Mouse (Mus musculus) brown adipose tissue, adult 24 weeks (tissue): Measurements from ENCODE around the gene Spon1. TPM values are rescaled to one million over a fixed set of nuclear protein-coding genes. Genes with fewer than 3 reads are reported as not detected.

Experiments used
- H3K27ac ChIP-seq: fragments of 200-500 bp; replicated peaks from 2 replicates; pipeline ENCODE4 v1.5.1; 2012; ENCODE audit warnings: low read depth, mild to moderate bottlenecking, low read length
- H3K4me1 ChIP-seq: fragments of 200-500 bp; 2 replicates; pipeline ENCODE4 v1.6.1; 2012; ENCODE audit warnings: low read length, mixed read lengths; ENCODE audit not compliant: control insufficient read depth, insufficient read depth, insufficient read length
- H3K4me3 ChIP-seq: fragments of 200-500 bp; 2 replicates; pipeline ENCODE4 v1.5.1; 2012; ENCODE audit warnings: low read depth, mild to moderate bottlenecking, low read length, moderate library complexity; ENCODE audit not compliant: insufficient read depth
- polyA plus RNA-seq: library from polyadenylated mRNA; stranded (reverse); fragments of >200 nt; gene quantifications from 2 replicates; pipeline ENCODE4 v1.2.4, GENCODE M21; 2012; ENCODE audit not compliant: missing spikeins, insufficient read depth, insufficient read length

Spon1 gene
- polyA plus RNA-seq, 1 experiment, result 0.87 TPM

- H3K27ac ChIP-seq, result no peak overlapping the region
- no peaks in the 10 kb centered on the region for H3K4me1 ChIP-seq
- no peak overlapping the region for H3K4me3 ChIP-seq
Measured at GRCm38 (mm10) chr7:114058166-114058565, 292.4 kb downstream of the Spon1 start.

GRCm38 (mm10) chr7:114058927-114059441, 293.2 kb downstream of the Spon1 start:
- no peak overlapping the region for H3K27ac ChIP-seq
- no peak overlapping the region for H3K4me3 ChIP-seq
- peaks cover 5% of the 10 kb centered on the region for H3K4me1 ChIP-seq

GRCm38 (mm10) chr7:114060445-114060844, 294.6 kb downstream of the Spon1 start:
- Histone ChIP-seq H3K27ac (no peak overlapping the region), H3K4me1 (peaks cover 6% of the 10 kb centered on the region), H3K4me3 (no peak overlapping the region)

GRCm38 (mm10) chr7:114062451-114062850, 296.7 kb downstream of the Spon1 start:
- Histone ChIP-seq H3K27ac (no peak overlapping the region), H3K4me3 (no peak overlapping the region), H3K4me1 (peaks cover 6% of the 10 kb centered on the region)

GRCm38 (mm10) chr7:114063534-114063933, 297.7 kb downstream of the Spon1 start:
- peaks cover 6% of the 10 kb centered on the region for H3K4me1 ChIP-seq
- no peak overlapping the region for H3K27ac ChIP-seq
- H3K4me3 ChIP-seq, result no peak overlapping the region

- no peak overlapping the region for H3K4me3 ChIP-seq
- H3K4me1 ChIP-seq, result peaks cover 6% of the 10 kb centered on the region
- H3K27ac ChIP-seq, result no peak overlapping the region
Measured at GRCm38 (mm10) chr7:114063966-114064365, 298.2 kb downstream of the Spon1 start.

GRCm38 (mm10) chr7:114065407-114066185, 299.8 kb downstream of the Spon1 start:
- Histone ChIP-seq H3K4me3 (no peak overlapping the region), H3K4me1 (peaks cover 8% of the 10 kb centered on the region), H3K27ac (0 out of 2 replicates have a peak overlapping the region, but pooled peaks have one; percentile 15)

- H3K27ac ChIP-seq, result peak overlapping the region; percentile 15; the same call in 1 of the 2 replicates
- 0 out of 2 replicates have a peak overlapping the region, but pooled peaks have one; percentile 2 for H3K4me3 ChIP-seq
Measured at GRCm38 (mm10) chr7:114066529-114067178, 300.9 kb downstream of the Spon1 start.

GRCm38 (mm10) chr7:114068956-114069533, 303.2 kb downstream of the Spon1 start:
- Histone ChIP-seq H3K27ac (no peak overlapping the region), H3K4me1 (peaks cover 13% of the 10 kb centered on the region; the same call in 1 of the 2 replicates)

More at GRCm38 (mm10) chr7:114066529-114067178, 300.9 kb downstream of the Spon1 start:
- peaks cover 10% of the 10 kb centered on the region for H3K4me1 ChIP-seq

GRCm38 (mm10) chr7:114069726-114070457, 304.1 kb downstream of the Spon1 start:
- Histone ChIP-seq H3K4me3 (no peak overlapping the region), H3K4me1 (peaks cover 14% of the 10 kb centered on the region; the same call in 1 of the 2 replicates), H3K27ac (no peak overlapping the region)

More at GRCm38 (mm10) chr7:114068956-114069533, 303.2 kb downstream of the Spon1 start:
- no peak overlapping the region for H3K4me3 ChIP-seq

GRCm38 (mm10) chr7:114070458-114070840, 304.7 kb downstream of the Spon1 start:
- H3K27ac ChIP-seq, result no peak overlapping the region
- no peak overlapping the region for H3K4me3 ChIP-seq
- H3K4me1 ChIP-seq, result peaks cover 14% of the 10 kb centered on the region; the same call in 1 of the 2 replicates

- H3K4me1 ChIP-seq, result peaks cover 14% of the 10 kb centered on the region; the same call in 1 of the 2 replicates
- H3K4me3 ChIP-seq, result no peak overlapping the region
- H3K27ac ChIP-seq, result no peak overlapping the region
Measured at GRCm38 (mm10) chr7:114071395-114071794, 305.6 kb downstream of the Spon1 start.

- Histone ChIP-seq H3K4me1 (peaks cover 14% of the 10 kb centered on the region; the same call in 1 of the 2 replicates), H3K4me3 (no peak overlapping the region), H3K27ac (0 out of 2 replicates have a peak overlapping the region, but pooled peaks have one; percentile 4)
Measured at GRCm38 (mm10) chr7:114071851-114072616, 306.2 kb downstream of the Spon1 start.

GRCm38 (mm10) chr7:114074133-114074532, 308.3 kb downstream of the Spon1 start:
- peak overlapping the region; percentile 4 for H3K27ac ChIP-seq

More at GRCm38 (mm10) chr7:114074133-114074532, 308.3 kb downstream of the Spon1 start:
- peaks cover 15% of the 10 kb centered on the region; the same call in 1 of the 2 replicates for H3K4me1 ChIP-seq
- H3K4me3 ChIP-seq, result no peak overlapping the region
